Mouse (Mus musculus) liver, adult (tissue): Measurements from ENCODE around the gene Mex3d.
A peak's percentile ranks its signal among the peaks of the same experiment; 100 is the strongest.

Experiments
- GATA4 ChIP-seq: IDR thresholded peaks from 2 replicates; pipeline ENCODE4 v1.6.1; 2014; ENCODE audit warnings: mild to moderate bottlenecking, low read length; ENCODE audit not compliant: insufficient replicate concordance

Mex3d gene

GRCm38 (mm10) chr10:80339941-80340750, 47.3 kb downstream of the Mex3d start:
- no peak for TF ChIP-seq GATA4

GRCm38 (mm10) chr10:80336263-80336662, 51.2 kb downstream of the Mex3d start:
- no peak for TF ChIP-seq GATA4

- no peak for TF ChIP-seq GATA4
Observed at GRCm38 (mm10) chr10:80332525-80332989, 54.9 kb downstream of the Mex3d start.

GRCm38 (mm10) chr10:80331636-80332524, 55.6 kb downstream of the Mex3d start:
- TF ChIP-seq GATA4 = peak; percentile 95

- no peak for TF ChIP-seq GATA4
Observed at GRCm38 (mm10) chr10:80330888-80331287, 56.6 kb downstream of the Mex3d start.
